ENCODE assay signal across 13 mouse cellular contexts in genomic region chr8:125526999-125527398, GRCm38 (mm10). TPM values are rescaled to one million over a fixed set of nuclear protein-coding genes. Genes with fewer than 3 reads are reported as not detected.
A peak's percentile ranks its signal among the peaks of the same experiment; 100 is the strongest.
DNase-seq lines count a peak whose midpoint lies in the region; ATAC-seq and TF ChIP-seq lines count a peak whose summit lies in the region.
"Had no signal": no experiment of that assay in that cellular context is flagged by ENCODE, and none has a peak within 500 bp of the region (broad histone marks: within the 10 kb centered on the region; RNA-seq: fewer than 3 reads in every experiment).

No protein-coding gene starts in this region.

- no peak for TF ChIP-seq CTCF in midbrain, postnatal 0 days (IDR thresholded peaks at IDR 0.05)

- no peak overlapping the region for H3K4me2 ChIP-seq in midbrain, postnatal 0 days (ENCODE audit: low read depth, low read length, poor library complexity, severe bottlenecking)
- H3K4me2 ChIP-seq in embryonic facial prominence, embryonic 15.5 days (replicated peaks), result no peak overlapping the region
- no peak overlapping the region for H3K4me2 ChIP-seq in hindbrain, embryonic 15.5 days
- H3K4me2 ChIP-seq: lung, embryonic 15.5 days had no signal

- no peaks in the 10 kb centered on the region for H3K9me3 ChIP-seq in midbrain, embryonic 10.5 days (replicated peaks)
- no peaks in the 10 kb centered on the region for H3K9me3 ChIP-seq in midbrain, postnatal 0 days (ENCODE audit: low read length)
- H3K9me3 ChIP-seq in embryonic facial prominence, embryonic 15.5 days (replicated peaks), result no peaks in the 10 kb centered on the region
- H3K9me3 ChIP-seq in hindbrain, embryonic 15.5 days, result no peaks in the 10 kb centered on the region
- H3K9me3 ChIP-seq: lung, embryonic 15.5 days had no signal

- H3K27ac ChIP-seq in midbrain, embryonic 10.5 days (replicated peaks), result peak overlapping the region; percentile 39; the same call in 1 of the 2 replicates
- no peak overlapping the region for H3K27ac ChIP-seq in midbrain, postnatal 0 days (ENCODE audit: low read depth, low read length)
- H3K27ac ChIP-seq in embryonic facial prominence, embryonic 15.5 days (replicated peaks), result 0 out of 2 replicates have a peak overlapping the region, but pooled peaks have one; percentile 11
- H3K27ac ChIP-seq in hindbrain, embryonic 15.5 days (replicated peaks), result peak overlapping the region; percentile 20; the same call in 1 of the 2 replicates
- H3K27ac ChIP-seq: lung, embryonic 15.5 days had no signal

- no peak overlapping the region for H3K9ac ChIP-seq in midbrain, postnatal 0 days (replicated peaks; ENCODE audit: low read length, poor library complexity, severe bottlenecking)
- no peak overlapping the region for H3K9ac ChIP-seq in embryonic facial prominence, embryonic 15.5 days
- no peak overlapping the region for H3K9ac ChIP-seq in hindbrain, embryonic 15.5 days
- H3K9ac ChIP-seq: lung, embryonic 15.5 days had no signal

- no peak overlapping the region for H3K4me3 ChIP-seq in midbrain, embryonic 10.5 days
- no peak overlapping the region for H3K4me3 ChIP-seq in midbrain, postnatal 0 days (ENCODE audit: low read depth, low read length)
- H3K4me3 ChIP-seq in embryonic facial prominence, embryonic 15.5 days (replicated peaks), result no peak overlapping the region
- no peak overlapping the region for H3K4me3 ChIP-seq in hindbrain, embryonic 15.5 days
- H3K4me3 ChIP-seq: lung, embryonic 15.5 days had no signal

- no peaks in the 10 kb centered on the region for H3K36me3 ChIP-seq in midbrain, embryonic 10.5 days
- no peaks in the 10 kb centered on the region for H3K36me3 ChIP-seq in midbrain, postnatal 0 days (ENCODE audit: insufficient read depth, low read length)
- no peaks in the 10 kb centered on the region for H3K36me3 ChIP-seq in embryonic facial prominence, embryonic 15.5 days
- no peaks in the 10 kb centered on the region for H3K36me3 ChIP-seq in hindbrain, embryonic 15.5 days
- H3K36me3 ChIP-seq: lung, embryonic 15.5 days had no signal

- H3K4me1 ChIP-seq in midbrain, embryonic 10.5 days, result peaks cover 85% of the 10 kb centered on the region
- H3K4me1 ChIP-seq in midbrain, postnatal 0 days (ENCODE audit: insufficient read depth, low read length), result peaks cover 26% of the 10 kb centered on the region; the same call in 1 of the 2 replicates
- H3K4me1 ChIP-seq in embryonic facial prominence, embryonic 15.5 days, result peaks cover 57% of the 10 kb centered on the region
- H3K4me1 ChIP-seq in hindbrain, embryonic 15.5 days (replicated peaks), result peaks cover 87% of the 10 kb centered on the region

- peaks cover 11% of the 10 kb centered on the region; the same call in 1 of the 2 replicates for H3K27me3 ChIP-seq in midbrain, embryonic 10.5 days (ENCODE audit: low read depth, poor library complexity, severe bottlenecking)
- no peaks in the 10 kb centered on the region for H3K27me3 ChIP-seq in midbrain, postnatal 0 days (ENCODE audit: insufficient read depth, low read length)
- no peaks in the 10 kb centered on the region for H3K27me3 ChIP-seq in embryonic facial prominence, embryonic 15.5 days
- H3K27me3 ChIP-seq in hindbrain, embryonic 15.5 days, result no peaks in the 10 kb centered on the region
- H3K27me3 ChIP-seq: lung, embryonic 15.5 days; Patski had no signal

- no peak for ATAC-seq in midbrain, postnatal 0 days (ENCODE audit: low FRiP score)
- no peak for ATAC-seq in embryonic facial prominence, embryonic 15.5 days (ENCODE audit: insufficient number of reproducible peaks, low FRiP score, low TSS enrichment, low read depth)
- no peak for ATAC-seq in hindbrain, embryonic 15.5 days (ENCODE audit: low FRiP score, low read depth)
- ATAC-seq: Patski had no signal

- DNase-seq in midbrain, embryonic 10.5 days (ENCODE audit: low spot score), result no peak
- no peak for DNase-seq in midbrain, postnatal 0 days (ENCODE audit: low spot score)
- no peak for DNase-seq in yolk sac, embryonic 10.5 days (ENCODE audit: low spot score)
- DNase-seq in left cerebral cortex, adult 18-20 months (ENCODE audit: low spot score in 2 of 2), result no peak
- no peak for DNase-seq in adrenal gland, postnatal 14 days
- DNase-seq: adrenal gland, postnatal 36 days; cerebellum, adult 9-11 months; gastrocnemius, postnatal 36 days; left cerebral cortex, postnatal 4 days had no signal

- 13% methylated on average over 7 of the region's 7 CpGs for WGBS in midbrain, embryonic 10.5 days
- WGBS in midbrain, postnatal 0 days, result 21% methylated on average over 7 of the region's 7 CpGs
- WGBS in embryonic facial prominence, embryonic 15.5 days, result 19% methylated on average over 7 of the region's 7 CpGs
- WGBS in hindbrain, embryonic 15.5 days, result 12% methylated on average over 7 of the region's 7 CpGs

RNA-seq across cellular contexts. Expression of gene Sipa1l2, which starts 42.6 kb away (rescaled TPM):
- 14.8 and 21.9 TPM in 2 replicates for polyA plus RNA-seq in midbrain, embryonic 10.5 days (2016; fragmentation: Nextera tagmentation; extraction: Ambion mirVana)
- total RNA-seq in midbrain, postnatal 0 days (2014; rRNA removed), result 52.6 and 53.7 TPM in 2 replicates
- 8.8 and 10.1 TPM in 2 replicates for polyA plus RNA-seq in midbrain, postnatal 0 days (2015; fragmentation: Nextera tagmentation; extraction: Ambion mirVana)
- 12.6 and 12.8 TPM in 2 replicates for polyA plus RNA-seq in embryonic facial prominence, embryonic 15.5 days (2015; fragmentation: Nextera tagmentation; extraction: Ambion mirVana)
- polyA plus RNA-seq in hindbrain, embryonic 15.5 days (2015; fragmentation: Nextera tagmentation; extraction: Ambion mirVana), result 23.1 and 25.3 TPM in 2 replicates
- total RNA-seq in left cerebral cortex, adult 18-20 months (2021), result 10 to 100 TPM; 42.4 to 43.1 TPM
- total RNA-seq in adrenal gland, postnatal 14 days (2021), result 36.6 and 37.9 TPM in 2 replicates
